Mouse (Mus musculus) small intestine, adult 2 months (tissue): ENCODE data around the gene Fam214b.

Source experiments
- CTCF ChIP-seq: fragments of 200-500 bp; IDR thresholded peaks from 2 replicates; pipeline ENCODE4 v1.5.1; 2012; ENCODE audit warnings: low read depth, mild to moderate bottlenecking, control low read depth, inconsistent platforms, low read length, moderate library complexity, mixed read lengths; ENCODE audit not compliant: insufficient replicate concordance, insufficient read length; ENCODE audit errors: extremely low read depth
- POLR2A ChIP-seq: fragments of 200-500 bp; IDR thresholded peaks from 2 replicates; pipeline ENCODE4 v1.6.1; 2012; ENCODE audit warnings: low read depth, mild to moderate bottlenecking, control low read depth, inconsistent platforms, low read length, moderate library complexity

- no peak for TF ChIP-seq POLR2A
- TF ChIP-seq CTCF, result no peak
Observed at GRCm38 (mm10) chr4:43037860-43038566, 8.0 kb downstream of the Fam214b start.
